In the genomic region with DNA sequence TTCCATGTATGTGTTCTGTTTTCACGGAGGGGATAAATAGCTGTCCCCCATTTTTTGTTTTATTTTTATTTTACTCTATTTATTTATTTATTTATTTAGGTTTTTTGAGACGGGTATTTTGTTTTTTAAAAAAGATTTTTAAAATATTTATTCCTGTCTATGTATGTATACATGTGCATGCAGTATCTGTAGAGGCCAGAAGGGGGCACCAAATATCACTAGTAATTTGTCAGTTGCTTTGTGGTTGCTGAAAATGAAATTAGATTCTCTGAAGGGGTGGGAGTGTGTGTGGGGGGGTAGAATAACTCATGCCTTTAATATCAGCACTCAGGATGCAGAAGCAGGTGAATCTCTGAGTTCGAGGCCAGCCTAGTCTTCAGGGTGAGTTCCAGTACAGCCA, we compare ENCODE assay signal across 7 mouse cellular contexts. TPM values are rescaled to one million over a fixed set of nuclear protein-coding genes. Genes with fewer than 3 reads are reported as not detected.
A peak's percentile ranks its signal among the peaks of the same experiment; 100 is the strongest.
DNase-seq lines count a peak whose midpoint lies in the region; ATAC-seq and TF ChIP-seq lines count a peak whose summit lies in the region.

No protein-coding gene starts in this region.

- no peak overlapping the region for H3K9ac ChIP-seq in kidney, postnatal 0 days (ENCODE audit: low read depth, low read length)
- H3K9ac ChIP-seq in kidney, embryonic 14.5 days (ENCODE audit: low read depth, low read length): no peak overlapping the region
- H3K9ac ChIP-seq in embryonic facial prominence, embryonic 14.5 days (ENCODE audit: low read depth, low read length): no peak overlapping the region

- peak; percentile 69 for TF ChIP-seq CTCF in kidney, postnatal 0 days (IDR thresholded peaks at IDR 0.05; ENCODE audit: low read depth)

- H3K4me3 ChIP-seq in kidney, postnatal 0 days (replicated peaks; ENCODE audit: low read depth, low read length): no peak overlapping the region
- no peak overlapping the region for H3K4me3 ChIP-seq in kidney, embryonic 14.5 days (ENCODE audit: low read length)
- H3K4me3 ChIP-seq in embryonic facial prominence, embryonic 14.5 days (ENCODE audit: low read depth, low read length): no peak overlapping the region

- H3K27me3 ChIP-seq in kidney, postnatal 0 days (ENCODE audit: insufficient read depth, low read length): no peaks in the 10 kb centered on the region
- H3K27me3 ChIP-seq in kidney, embryonic 14.5 days (ENCODE audit: control insufficient read depth, insufficient read depth, low read length): no peaks in the 10 kb centered on the region
- no peaks in the 10 kb centered on the region for H3K27me3 ChIP-seq in embryonic facial prominence, embryonic 14.5 days (replicated peaks; ENCODE audit: control insufficient read depth, insufficient read depth, low read length)

- H3K9me3 ChIP-seq in kidney, postnatal 0 days (replicated peaks; ENCODE audit: low read length): no peaks in the 10 kb centered on the region
- no peaks in the 10 kb centered on the region for H3K9me3 ChIP-seq in kidney, embryonic 14.5 days (ENCODE audit: control insufficient read depth, low read length)
- no peaks in the 10 kb centered on the region for H3K9me3 ChIP-seq in embryonic facial prominence, embryonic 14.5 days (ENCODE audit: control insufficient read depth, low read length)

- H3K27ac ChIP-seq in kidney, postnatal 0 days: no peak overlapping the region
- no peak overlapping the region for H3K27ac ChIP-seq in kidney, embryonic 14.5 days (ENCODE audit: low read depth, low read length)
- no peak overlapping the region for H3K27ac ChIP-seq in embryonic facial prominence, embryonic 14.5 days (replicated peaks; ENCODE audit: low read depth, low read length)

- ATAC-seq in kidney, postnatal 0 days (replicated peaks; ENCODE audit: low FRiP score, low read depth): no peak
- ATAC-seq in kidney, embryonic 14.5 days (ENCODE audit: low FRiP score, low TSS enrichment): no peak
- ATAC-seq in CD4-positive, CD25-positive, alpha-beta regulatory T cell, adult 4 months: peak; percentile 21
- no peak for ATAC-seq in embryonic facial prominence, embryonic 14.5 days (ENCODE audit: low read depth)

- DNase-seq in kidney, postnatal 0 days (ENCODE audit: low spot score): peak; percentile 74
- peak; percentile 64 for DNase-seq in ZHBTc4 (ENCODE audit: low read depth, low spot score)
- peak; percentile 44 for DNase-seq in embryonic facial prominence, embryonic 14.5 days (ENCODE audit: low spot score)
- peak; percentile 84 for DNase-seq in lung, postnatal 10 days
- DNase-seq in thymus, postnatal 10 days (ENCODE audit: low spot score in 2 of 2): peak; percentile 43 to 74

- peaks cover 6% of the 10 kb centered on the region; the same call in 1 of the 2 replicates for H3K4me1 ChIP-seq in kidney, postnatal 0 days (replicated peaks; ENCODE audit: insufficient read depth, low read length)
- H3K4me1 ChIP-seq in kidney, embryonic 14.5 days (ENCODE audit: control insufficient read depth, insufficient read depth, low read length): peaks cover 8% of the 10 kb centered on the region
- peaks cover 8% of the 10 kb centered on the region for H3K4me1 ChIP-seq in embryonic facial prominence, embryonic 14.5 days (ENCODE audit: control insufficient read depth, insufficient read depth, low read length)

- no peaks in the 10 kb centered on the region for H3K36me3 ChIP-seq in kidney, postnatal 0 days (ENCODE audit: insufficient read depth, low read length)
- H3K36me3 ChIP-seq in kidney, embryonic 14.5 days (ENCODE audit: control insufficient read depth, insufficient read depth, low read length): no peaks in the 10 kb centered on the region
- H3K36me3 ChIP-seq in embryonic facial prominence, embryonic 14.5 days (ENCODE audit: control insufficient read depth, insufficient read depth, low read length): no peaks in the 10 kb centered on the region

- 39% methylated on average over 3 of the region's 3 CpGs for WGBS in kidney, postnatal 0 days
- 38% methylated on average over 3 of the region's 3 CpGs for WGBS in kidney, embryonic 14.5 days
- WGBS in embryonic facial prominence, embryonic 14.5 days: 38% methylated on average over 3 of the region's 3 CpGs

- no peak overlapping the region for H3K4me2 ChIP-seq in kidney, postnatal 0 days (ENCODE audit: low read length)
- H3K4me2 ChIP-seq in kidney, embryonic 14.5 days (replicated peaks; ENCODE audit: low read depth, low read length): no peak overlapping the region
- no peak overlapping the region for H3K4me2 ChIP-seq in embryonic facial prominence, embryonic 14.5 days (ENCODE audit: low read depth, low read length)

RNA-seq across cellular contexts. Expression of gene Slc25a35, which starts 2.1 kb away (rescaled TPM):
- polyA plus RNA-seq in kidney, postnatal 0 days (2015; fragmentation: Nextera tagmentation; extraction: Ambion mirVana): 11.1 and 11.5 TPM in 2 replicates
- 3.4 and 4.5 TPM in 2 replicates for polyA plus RNA-seq in kidney, embryonic 14.5 days (2014; fragmentation: Nextera tagmentation; extraction: Ambion mirVana)
- 10 to 100 TPM in 1 of 2 experiments, 1 to 10 TPM in 1; 5.0 to 10.7 TPM for polyA plus RNA-seq in CD4-positive, CD25-positive, alpha-beta regulatory T cell, adult 4 months (2017; shearing (Covaris generic))
- 3.4 and 5.0 TPM in 2 replicates for polyA plus RNA-seq in embryonic facial prominence, embryonic 14.5 days (2014; fragmentation: Nextera tagmentation; extraction: Ambion mirVana)

RNA-seq across cellular contexts. Expression of gene Arhgef15, which starts 8.6 kb away (rescaled TPM):
- polyA plus RNA-seq in kidney, postnatal 0 days (2015; fragmentation: Nextera tagmentation; extraction: Ambion mirVana): 8.9 and 11.3 TPM in 2 replicates
- polyA plus RNA-seq in kidney, embryonic 14.5 days (2014; fragmentation: Nextera tagmentation; extraction: Ambion mirVana): 10.2 and 15.9 TPM in 2 replicates
- polyA plus RNA-seq in CD4-positive, CD25-positive, alpha-beta regulatory T cell, adult 4 months (2017; shearing (Covaris generic)): under 1 TPM; 0.16 to 0.19 TPM
- polyA plus RNA-seq in embryonic facial prominence, embryonic 14.5 days (2014; fragmentation: Nextera tagmentation; extraction: Ambion mirVana): 7.3 and 8.9 TPM in 2 replicates

RNA-seq across cellular contexts. Expression of gene Rangrf, which starts 9.1 kb away (rescaled TPM):
- 55.6 and 58.3 TPM in 2 replicates for polyA plus RNA-seq in kidney, postnatal 0 days (2015; fragmentation: Nextera tagmentation; extraction: Ambion mirVana)
- 68.7 and 95.2 TPM in 2 replicates for polyA plus RNA-seq in kidney, embryonic 14.5 days (2014; fragmentation: Nextera tagmentation; extraction: Ambion mirVana)
- 10 to 100 TPM; 36.9 to 71.7 TPM for polyA plus RNA-seq in CD4-positive, CD25-positive, alpha-beta regulatory T cell, adult 4 months (2017; shearing (Covaris generic))
- 44.9 and 50.1 TPM in 2 replicates for polyA plus RNA-seq in embryonic facial prominence, embryonic 14.5 days (2014; fragmentation: Nextera tagmentation; extraction: Ambion mirVana)

RNA-seq across cellular contexts. Expression of gene Odf4, which starts 39.0 kb away (rescaled TPM):
- polyA plus RNA-seq in kidney, postnatal 0 days (2015; fragmentation: Nextera tagmentation; extraction: Ambion mirVana): 0.29 TPM in 1 of 2 replicates, not detected in the other
- not detected in 2 replicates for polyA plus RNA-seq in kidney, embryonic 14.5 days (2014; fragmentation: Nextera tagmentation; extraction: Ambion mirVana)
- not detected for polyA plus RNA-seq in CD4-positive, CD25-positive, alpha-beta regulatory T cell, adult 4 months (2017; shearing (Covaris generic))
- not detected in 2 replicates for polyA plus RNA-seq in embryonic facial prominence, embryonic 14.5 days (2014; fragmentation: Nextera tagmentation; extraction: Ambion mirVana)

RNA-seq across cellular contexts. Expression of gene Pfas, which starts 42.4 kb away (rescaled TPM):
- polyA plus RNA-seq in kidney, postnatal 0 days (2015; fragmentation: Nextera tagmentation; extraction: Ambion mirVana): 20.9 and 23.3 TPM in 2 replicates
- 33.7 and 47.7 TPM in 2 replicates for polyA plus RNA-seq in kidney, embryonic 14.5 days (2014; fragmentation: Nextera tagmentation; extraction: Ambion mirVana)
- polyA plus RNA-seq in CD4-positive, CD25-positive, alpha-beta regulatory T cell, adult 4 months (2017; shearing (Covaris generic)): 10 to 100 TPM; 20.2 to 33.9 TPM
- polyA plus RNA-seq in embryonic facial prominence, embryonic 14.5 days (2014; fragmentation: Nextera tagmentation; extraction: Ambion mirVana): 19.1 and 21.9 TPM in 2 replicates
